ENCODE assay signal across 8 mouse cellular contexts in the genomic region with DNA sequence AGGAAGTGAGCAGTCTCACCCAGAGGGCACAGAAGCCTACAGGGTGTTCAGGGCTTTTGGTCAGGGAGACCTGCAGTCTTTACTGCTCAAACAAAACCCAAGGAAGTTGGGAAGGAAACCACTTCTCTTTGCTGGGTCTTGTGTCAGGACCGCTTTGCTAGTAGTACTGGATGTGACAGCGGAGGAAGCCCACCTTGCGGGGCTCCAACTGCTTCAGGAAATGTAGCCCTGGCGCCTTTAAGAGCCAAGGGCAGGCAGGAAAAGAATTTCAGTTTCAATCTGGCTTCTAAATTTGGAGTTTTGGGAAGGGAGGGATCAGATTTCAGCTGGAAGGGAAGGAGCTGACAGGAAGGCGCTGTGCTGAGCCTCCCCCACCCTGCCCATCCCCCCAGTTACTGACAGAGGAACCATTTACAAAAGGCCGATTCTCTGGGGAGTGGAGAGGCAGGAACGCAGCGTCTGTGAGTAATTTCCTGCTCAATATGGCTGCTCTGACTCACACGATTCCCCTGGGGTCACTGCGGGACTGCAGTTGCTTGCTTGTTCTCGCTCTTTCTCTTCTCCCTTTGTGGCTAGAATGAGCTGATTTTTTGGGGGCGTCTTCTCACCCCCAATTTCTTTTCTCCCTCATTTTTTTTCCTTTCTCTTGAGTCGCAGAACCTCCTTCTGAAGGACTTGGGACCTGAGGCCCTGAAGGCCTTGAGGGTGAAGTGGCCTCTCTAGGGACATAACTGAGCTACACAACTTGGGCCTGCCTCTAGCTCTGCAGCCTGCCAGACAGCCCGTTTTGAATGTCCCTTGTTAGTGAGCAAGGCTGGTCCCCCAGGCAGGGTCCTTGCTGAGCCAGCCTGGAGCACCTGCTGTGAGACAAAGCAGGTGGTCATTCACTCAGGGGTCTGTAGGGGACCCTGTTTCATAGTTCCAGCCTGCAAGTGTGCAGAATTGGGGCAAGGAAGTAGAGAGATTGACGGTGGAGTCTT. TPM values are rescaled to one million over a fixed set of nuclear protein-coding genes. Genes with fewer than 3 reads are reported as not detected.
DNase-seq lines count a peak whose midpoint lies in the region; TF ChIP-seq lines count a peak whose summit lies in the region.

No protein-coding gene starts in this region.

- no peaks in the 10 kb centered on the region for H3K9me3 ChIP-seq in megakaryocyte, embryonic 14.5 days

- H3K27me3 ChIP-seq in megakaryocyte, embryonic 14.5 days (replicated peaks), result no peaks in the 10 kb centered on the region

- no peak for TF ChIP-seq CTCF in cortical plate, adult 2 months (IDR thresholded peaks at IDR 0.05; ENCODE audit: extremely low read depth, insufficient read depth, low read length)

- peaks cover 14% of the 10 kb centered on the region for H3K4me1 ChIP-seq in cortical plate, adult 2 months (ENCODE audit: control insufficient read depth, insufficient read depth, low read length)
- H3K4me1 ChIP-seq in megakaryocyte, embryonic 14.5 days, result peaks cover 54% of the 10 kb centered on the region

- H3K27ac ChIP-seq in cortical plate, adult 2 months (ENCODE audit: insufficient read depth, low read length), result peak overlapping the region; percentile 97

- peak overlapping the region; percentile 4; the same call in 1 of the 2 replicates for H3K4me3 ChIP-seq in cortical plate, adult 2 months (ENCODE audit: insufficient read depth, low read length)
- H3K4me3 ChIP-seq in megakaryocyte, embryonic 14.5 days (replicated peaks), result peak overlapping the region; percentile 83

- TF ChIP-seq POLR2A in cortical plate, adult 2 months (IDR thresholded peaks at IDR 0.05; ENCODE audit: extremely low read depth, insufficient read depth, low read length), result peak; percentile 65; the same call in 1 of the 2 replicates

- H3K36me3 ChIP-seq in megakaryocyte, embryonic 14.5 days (replicated peaks; ENCODE audit: low read length), result peaks cover 90% of the 10 kb centered on the region

- intact Hi-C loops in gastrocnemius, postnatal 14 days (cut with DNase I; ENCODE audit: low total_unique reads), result no loop called here
- intact Hi-C loops in left cerebral cortex, postnatal 10 days (cut with DNase I), result loop anchor here (2.0 to 5.0 kb wide), 2 partner anchors 353 to 490 kb away; no protein-coding TSS in a partner anchor

- peak; percentile 95 for DNase-seq in ZHBTc4 (ENCODE audit: low read depth, low spot score)
- DNase-seq in gastrocnemius, postnatal 14 days, result peak; percentile 89
- DNase-seq in induced T-regulatory cell, adult 2 months (ENCODE audit: low read depth), result peak; percentile 86
- DNase-seq in left cerebral cortex, postnatal 10 days (ENCODE audit: extremely low spot score in 1 of 2, low spot score in 2 of 2), result peak; percentile 74 to 88
- DNase-seq in right cerebral cortex, postnatal 25 days, result peak; percentile 72
- DNase-seq in c-Kit-positive CD71-positive TER-119-positive erythroid progenitor cells, embryonic 14.5 days (ENCODE audit: low spot score), result no peak

RNA-seq across cellular contexts. Expression of gene Ptpa, which starts 26.0 kb away (rescaled TPM):
- polyA plus RNA-seq in cortical plate, adult 2 months (2012; rRNA removed), result 167 and 176 TPM in 2 replicates
- total RNA-seq in gastrocnemius, postnatal 14 days (2021), result 10 to 100 TPM; 71.1 to 80.7 TPM
- 100 to 1,000 TPM; 144 to 145 TPM for total RNA-seq in left cerebral cortex, postnatal 10 days (2021)
- polyA plus RNA-seq in megakaryocyte, embryonic 14.5 days (2012; ENCODE audit: insufficient read depth, low replicate concordance), result 473 and 551 TPM in 2 replicates

RNA-seq across cellular contexts. Expression of gene Crat, which starts 26.2 kb away (rescaled TPM):
- 44.7 and 50.9 TPM in 2 replicates for polyA plus RNA-seq in cortical plate, adult 2 months (2012; rRNA removed)
- total RNA-seq in gastrocnemius, postnatal 14 days (2021), result 100 to 1,000 TPM; 251 to 325 TPM
- total RNA-seq in left cerebral cortex, postnatal 10 days (2021), result 10 to 100 TPM; 39.7 to 40.3 TPM
- 55.0 and 64.0 TPM in 2 replicates for polyA plus RNA-seq in megakaryocyte, embryonic 14.5 days (2012; ENCODE audit: insufficient read depth, low replicate concordance)

RNA-seq across cellular contexts. Expression of gene Ier5l, which starts 32.2 kb away (rescaled TPM):
- 19.5 and 22.1 TPM in 2 replicates for polyA plus RNA-seq in cortical plate, adult 2 months (2012; rRNA removed)
- 1 to 10 TPM; 3.5 to 4.2 TPM for total RNA-seq in gastrocnemius, postnatal 14 days (2021)
- total RNA-seq in left cerebral cortex, postnatal 10 days (2021), result 1 to 10 TPM; 7.8 to 9.8 TPM
- polyA plus RNA-seq in megakaryocyte, embryonic 14.5 days (2012; ENCODE audit: insufficient read depth, low replicate concordance), result 2.7 and 5.0 TPM in 2 replicates

RNA-seq across cellular contexts. Expression of gene Dolpp1, which starts 49.8 kb away (rescaled TPM):
- 32.0 and 35.5 TPM in 2 replicates for polyA plus RNA-seq in cortical plate, adult 2 months (2012; rRNA removed)
- total RNA-seq in gastrocnemius, postnatal 14 days (2021), result 1 to 10 TPM; 7.0 to 7.3 TPM
- total RNA-seq in left cerebral cortex, postnatal 10 days (2021), result 10 to 100 TPM; 35.6 to 36.4 TPM
- polyA plus RNA-seq in megakaryocyte, embryonic 14.5 days (2012; ENCODE audit: insufficient read depth, low replicate concordance), result 24.4 and 42.0 TPM in 2 replicates

Comparison
In these comparisons a context has a peak if more than half of its experiments do, and no peak if none do; other contexts are left out.
1. RNA of gene Crat, which starts 26.2 kb away (total RNA-seq): 251 to 325 TPM in gastrocnemius, postnatal 14 days; 39.7 to 40.3 TPM in left cerebral cortex, postnatal 10 days; every median in the first group is over 4 times any median in the second.